ENCODE assay signal across 15 mouse cellular contexts in genomic region chr11:32505091-32505739, GRCm38 (mm10). TPM values are rescaled to one million over a fixed set of nuclear protein-coding genes. Genes with fewer than 3 reads are reported as not detected.
A peak's percentile ranks its signal among the peaks of the same experiment; 100 is the strongest.
DNase-seq lines count a peak whose midpoint lies in the region; ATAC-seq lines count a peak whose summit lies in the region.
"Had no signal": no experiment of that assay in that cellular context is flagged by ENCODE, and none has a peak within 500 bp of the region (broad histone marks: within the 10 kb centered on the region; RNA-seq: fewer than 3 reads in every experiment).

No protein-coding gene starts in this region.

- 65% methylated on average over 7 of the region's 7 CpGs for WGBS in embryonic facial prominence, embryonic 14.5 days
- 80% methylated on average over 7 of the region's 7 CpGs for WGBS in embryonic facial prominence, embryonic 10.5 days
- 60% methylated on average over 7 of the region's 7 CpGs for WGBS in heart, embryonic 15.5 days
- WGBS in liver, embryonic 12.5 days (ENCODE audit: insufficient replicate concordance), result 63% methylated on average over 7 of the region's 7 CpGs

- no peaks in the 10 kb centered on the region for H3K9me3 ChIP-seq in embryonic facial prominence, embryonic 14.5 days (ENCODE audit: control insufficient read depth, low read length)
- H3K9me3 ChIP-seq in embryonic facial prominence, embryonic 10.5 days, result no peaks in the 10 kb centered on the region
- no peaks in the 10 kb centered on the region for H3K9me3 ChIP-seq in heart, embryonic 15.5 days (replicated peaks)
- no peaks in the 10 kb centered on the region for H3K9me3 ChIP-seq in liver, embryonic 12.5 days (replicated peaks)
- H3K9me3 ChIP-seq: limb, embryonic 15.5 days; midbrain, embryonic 12.5 days had no signal

- H3K36me3 ChIP-seq in embryonic facial prominence, embryonic 14.5 days (ENCODE audit: control insufficient read depth, insufficient read depth, low read length), result peaks cover 27% of the 10 kb centered on the region
- H3K36me3 ChIP-seq in embryonic facial prominence, embryonic 10.5 days (replicated peaks), result peaks cover 40% of the 10 kb centered on the region
- peaks cover under 1% of the 10 kb centered on the region; the same call in 1 of the 2 replicates for H3K36me3 ChIP-seq in heart, embryonic 15.5 days
- no peaks in the 10 kb centered on the region for H3K36me3 ChIP-seq in liver, embryonic 12.5 days
- no peaks in the 10 kb centered on the region for H3K36me3 ChIP-seq in splenic B cell, adult 2 months (ENCODE audit: control insufficient read depth, insufficient read depth, low read length, poor library complexity, severe bottlenecking)

- H3K27me3 ChIP-seq in embryonic facial prominence, embryonic 14.5 days (replicated peaks; ENCODE audit: control insufficient read depth, insufficient read depth, low read length), result no peaks in the 10 kb centered on the region
- no peaks in the 10 kb centered on the region for H3K27me3 ChIP-seq in embryonic facial prominence, embryonic 10.5 days (replicated peaks; ENCODE audit: low read depth, poor library complexity, severe bottlenecking)
- H3K27me3 ChIP-seq in heart, embryonic 15.5 days, result no peaks in the 10 kb centered on the region
- H3K27me3 ChIP-seq in liver, embryonic 12.5 days (replicated peaks), result no peaks in the 10 kb centered on the region
- H3K27me3 ChIP-seq in splenic B cell, adult 2 months (ENCODE audit: control insufficient read depth, insufficient read depth, low read length, poor library complexity, severe bottlenecking), result no peaks in the 10 kb centered on the region
- H3K27me3 ChIP-seq: limb, embryonic 15.5 days; midbrain, embryonic 12.5 days had no signal

- H3K9ac ChIP-seq in embryonic facial prominence, embryonic 14.5 days (ENCODE audit: low read depth, low read length), result no peak overlapping the region
- H3K9ac ChIP-seq in heart, embryonic 15.5 days, result no peak overlapping the region
- no peak overlapping the region for H3K9ac ChIP-seq in liver, embryonic 12.5 days
- H3K9ac ChIP-seq: limb, embryonic 15.5 days; midbrain, embryonic 12.5 days had no signal

- H3K4me2 ChIP-seq in embryonic facial prominence, embryonic 14.5 days (ENCODE audit: low read depth, low read length), result no peak overlapping the region
- H3K4me2 ChIP-seq in heart, embryonic 15.5 days, result no peak overlapping the region
- no peak overlapping the region for H3K4me2 ChIP-seq in liver, embryonic 12.5 days
- H3K4me2 ChIP-seq: limb, embryonic 15.5 days; midbrain, embryonic 12.5 days had no signal

- peak; percentile 55; the same call in 1 of the 2 replicates for ATAC-seq in embryonic facial prominence, embryonic 14.5 days (ENCODE audit: low read depth)
- no peak for ATAC-seq in heart, embryonic 15.5 days (replicated peaks; ENCODE audit: insufficient number of reproducible peaks, insufficient read depth, low FRiP score, low read depth)
- no peak for ATAC-seq in liver, embryonic 12.5 days

- peak; percentile 30 for DNase-seq in embryonic facial prominence, embryonic 14.5 days (ENCODE audit: low spot score)
- no peak for DNase-seq in embryonic facial prominence, embryonic 10.5 days (ENCODE audit: low spot score)
- DNase-seq in heart, adult 9 months (ENCODE audit: low spot score in 2 of 2), result no peak
- DNase-seq in liver, result no peak
- peak; percentile 38 for DNase-seq in splenic B cell, adult 2 months (ENCODE audit: low read depth, low spot score)
- DNase-seq in thymus, postnatal 4 days, result no peak
- DNase-seq: cerebellum, adult 8-10 months; kidney, postnatal 25 days; lung, postnatal 14 days; right cerebral cortex, postnatal 25 days had no signal

- no peak overlapping the region for H3K27ac ChIP-seq in embryonic facial prominence, embryonic 14.5 days (replicated peaks; ENCODE audit: low read depth, low read length)
- no peak overlapping the region for H3K27ac ChIP-seq in embryonic facial prominence, embryonic 10.5 days (replicated peaks)
- H3K27ac ChIP-seq in heart, embryonic 15.5 days, result peak overlapping the region; percentile 16; the same call in 1 of the 2 replicates
- H3K27ac ChIP-seq in liver, embryonic 12.5 days, result peak overlapping the region; percentile 56; the same call in 1 of the 2 replicates
- H3K27ac ChIP-seq: limb, embryonic 15.5 days; midbrain, embryonic 12.5 days had no signal

- no peak overlapping the region for H3K4me3 ChIP-seq in embryonic facial prominence, embryonic 14.5 days (ENCODE audit: low read depth, low read length)
- H3K4me3 ChIP-seq in embryonic facial prominence, embryonic 10.5 days, result no peak overlapping the region
- no peak overlapping the region for H3K4me3 ChIP-seq in heart, embryonic 15.5 days
- H3K4me3 ChIP-seq in liver, embryonic 12.5 days, result no peak overlapping the region
- H3K4me3 ChIP-seq: limb, embryonic 15.5 days; midbrain, embryonic 12.5 days had no signal

- no peaks in the 10 kb centered on the region for H3K4me1 ChIP-seq in embryonic facial prominence, embryonic 14.5 days (ENCODE audit: control insufficient read depth, insufficient read depth, low read length)
- no peaks in the 10 kb centered on the region for H3K4me1 ChIP-seq in embryonic facial prominence, embryonic 10.5 days
- peaks cover 6% of the 10 kb centered on the region; the same call in 1 of the 2 replicates for H3K4me1 ChIP-seq in heart, embryonic 15.5 days (replicated peaks)
- H3K4me1 ChIP-seq in liver, embryonic 12.5 days, result no peaks in the 10 kb centered on the region; the same call in 1 of the 2 replicates
- H3K4me1 ChIP-seq: limb, embryonic 15.5 days; midbrain, embryonic 12.5 days had no signal

RNA-seq across cellular contexts. Expression of gene Efcab9, which starts 26.7 kb away (rescaled TPM):
- 0.31 TPM in 1 of 2 replicates, not detected in the other for polyA plus RNA-seq in embryonic facial prominence, embryonic 14.5 days (2014; fragmentation: Nextera tagmentation; extraction: Ambion mirVana)
- 0.39 TPM in 1 of 2 replicates, not detected in the other for polyA plus RNA-seq in embryonic facial prominence, embryonic 10.5 days (2016; fragmentation: Nextera tagmentation; extraction: Ambion mirVana)
- polyA plus RNA-seq in heart, embryonic 15.5 days (2015; fragmentation: Nextera tagmentation; extraction: Ambion mirVana), result 0.19 and 0.61 TPM in 2 replicates
- 0.28 and 0.56 TPM in 2 replicates for polyA plus RNA-seq in liver, embryonic 12.5 days (2016; fragmentation: Nextera tagmentation; extraction: Ambion mirVana)
- polyA plus RNA-seq: brain, embryonic 14.5 days; limb, embryonic 15.5 days had no signal

RNA-seq across cellular contexts. Expression of gene Stk10, which starts 27.9 kb away (rescaled TPM):
- polyA plus RNA-seq in embryonic facial prominence, embryonic 14.5 days (2014; fragmentation: Nextera tagmentation; extraction: Ambion mirVana), result 2.8 and 2.9 TPM in 2 replicates
- 2.2 and 3.0 TPM in 2 replicates for polyA plus RNA-seq in embryonic facial prominence, embryonic 10.5 days (2016; fragmentation: Nextera tagmentation; extraction: Ambion mirVana)
- polyA plus RNA-seq in heart, embryonic 15.5 days (2015; fragmentation: Nextera tagmentation; extraction: Ambion mirVana), result 2.5 and 4.1 TPM in 2 replicates
- 5.7 and 6.0 TPM in 2 replicates for polyA plus RNA-seq in liver, embryonic 12.5 days (2016; fragmentation: Nextera tagmentation; extraction: Ambion mirVana)

RNA-seq across cellular contexts. Expression of gene Ubtd2, which starts 50.0 kb away (rescaled TPM):
- polyA plus RNA-seq in embryonic facial prominence, embryonic 14.5 days (2014; fragmentation: Nextera tagmentation; extraction: Ambion mirVana), result 86.4 and 95.9 TPM in 2 replicates
- 75.2 and 84.0 TPM in 2 replicates for polyA plus RNA-seq in embryonic facial prominence, embryonic 10.5 days (2016; fragmentation: Nextera tagmentation; extraction: Ambion mirVana)
- 23.3 and 28.6 TPM in 2 replicates for polyA plus RNA-seq in heart, embryonic 15.5 days (2015; fragmentation: Nextera tagmentation; extraction: Ambion mirVana)
- polyA plus RNA-seq in liver, embryonic 12.5 days (2016; fragmentation: Nextera tagmentation; extraction: Ambion mirVana), result 9.6 and 10.0 TPM in 2 replicates

Comparison
In these comparisons a context has a peak if more than half of its experiments do, and no peak if none do; other contexts are left out.
1. DNase-seq: peak in embryonic facial prominence, embryonic 14.5 days (single experiment) and splenic B cell, adult 2 months (single experiment); none in embryonic facial prominence, embryonic 10.5 days (single experiment), heart, adult 9 months (0 of 2), liver (single experiment) and thymus, postnatal 4 days (single experiment).
2. H3K27ac ChIP-seq: peak in heart, embryonic 15.5 days (single experiment) and liver, embryonic 12.5 days (single experiment); none in embryonic facial prominence, embryonic 14.5 days (single experiment) and embryonic facial prominence, embryonic 10.5 days (single experiment).